Mouse (Mus musculus) megakaryocyte progenitor cell, adult 5-6 weeks (primary cell): ENCODE results near the gene Pak6. TPM values are rescaled to one million over a fixed set of nuclear protein-coding genes. Genes with fewer than 3 reads are reported as not detected.

ENCODE experiments used
- ATAC-seq: replicated peaks from 2 replicates; pipeline ENCODE4 v1.8.0; 2016; ENCODE audit warnings: mild to moderate bottlenecking, moderate TSS enrichment, inconsistent platforms; ENCODE audit not compliant: poor library complexity
- total RNA-seq, 2 experiments: library from RNA; stranded (forward) in 1 of 2; stranded (reverse) in 1 of 2; fragments of 157-497, 149-512 nt in 1 of 2; fragments of 200-1000 nt in 1 of 2; gene quantifications; 2 replicates each; pipeline versions ENCODE4 v1.2.3 to v1.2.4; 2015 to 2017

Gene Pak6
- total RNA-seq, 2 experiments from 2014 or later, result 0.07 to 0.21 TPM

GRCm38 (mm10) chr2:118663804-118664766 is 982 bp downstream of the Pak6 start:
- ATAC-seq, result no peak

GRCm38 (mm10) chr2:118664975-118665516 is 1.9 kb downstream of the Pak6 start:
- ATAC-seq, result no peak

GRCm38 (mm10) chr2:118665616-118666015 is 2.5 kb downstream of the Pak6 start:
- no peak for ATAC-seq

- no peak for ATAC-seq
Observed at GRCm38 (mm10) chr2:118667181-118667580, 4.1 kb downstream of the Pak6 start.

- ATAC-seq, result no peak
Observed at GRCm38 (mm10) chr2:118669245-118669644, 6.1 kb downstream of the Pak6 start.

- no peak for ATAC-seq
Observed at GRCm38 (mm10) chr2:118669785-118670184, 6.7 kb downstream of the Pak6 start.

- ATAC-seq, result no peak
Observed at GRCm38 (mm10) chr2:118671728-118672127, 8.6 kb downstream of the Pak6 start.

- ATAC-seq, result no peak
Observed at GRCm38 (mm10) chr2:118673686-118674465, 10.8 kb downstream of the Pak6 start.

- no peak for ATAC-seq
Observed at GRCm38 (mm10) chr2:118674500-118674899, 11.4 kb downstream of the Pak6 start.

- ATAC-seq, result peak; percentile 42
Observed at GRCm38 (mm10) chr2:118676839-118677741, 14.0 kb downstream of the Pak6 start.

GRCm38 (mm10) chr2:118677817-118678216 is 14.7 kb downstream of the Pak6 start:
- peak; percentile 72 for ATAC-seq

- no peak for ATAC-seq
Observed at GRCm38 (mm10) chr2:118679577-118679976, 16.5 kb downstream of the Pak6 start.

- no peak for ATAC-seq
Observed at GRCm38 (mm10) chr2:118680926-118681325, 17.8 kb downstream of the Pak6 start.

GRCm38 (mm10) chr2:118682544-118683260 is 19.6 kb downstream of the Pak6 start:
- ATAC-seq, result peak; percentile 63

GRCm38 (mm10) chr2:118685088-118685487 is 22.0 kb downstream of the Pak6 start:
- ATAC-seq, result no peak

GRCm38 (mm10) chr2:118686693-118687092 is 23.6 kb downstream of the Pak6 start:
- 0 out of 2 replicates have a peak, but pooled peaks have one; percentile 32 for ATAC-seq

- no peak for ATAC-seq
Observed at GRCm38 (mm10) chr2:118687791-118688190, 24.7 kb downstream of the Pak6 start.

GRCm38 (mm10) chr2:118689875-118690274 is 26.8 kb downstream of the Pak6 start:
- ATAC-seq, result peak; percentile 52

GRCm38 (mm10) chr2:118693370-118693966 is 30.4 kb downstream of the Pak6 start:
- ATAC-seq, result no peak
